Mouse (Mus musculus): Measurements from ENCODE around the gene Hist1h1d.
"Not testable (repeated sequence)": the region's sequence is repeated elsewhere in the genome, so short reads cannot be mapped to it uniquely, and the experiment has no call there.

- not testable (repeated sequence) for TF ChIP-seq CTCF (IDR thresholded peaks at IDR 0.05; ENCODE audit: insufficient read depth, low read length); POLR2A (IDR thresholded peaks at IDR 0.05; ENCODE audit: borderline replicate concordance, extremely low read depth, low read depth, low read length)
These were observed 10.7 kb upstream of the Hist1h1d start for GRCm38 (mm10) chr13:23542225-23542980.

Data from lung, adult 2 months (tissue).